Mouse (Mus musculus): ENCODE data around the gene Psd4. TPM values are rescaled to one million over a fixed set of nuclear protein-coding genes. Genes with fewer than 3 reads are reported as not detected.

Gene Psd4
- polyA plus RNA-seq, 1 experiment from 2014 or later: 0.46 TPM

GRCm38 (mm10) chr2:24455057-24455855 is 87.9 kb downstream of the Psd4 start:
- DNase-seq (ENCODE audit: low spot score): no peak
- Histone ChIP-seq H3K36me3 (no peaks in the 10 kb centered on the region), H3K4me1 (peaks cover 19% of the 10 kb centered on the region), H3K4me3 (no peak overlapping the region), H3K9me3 (replicated peaks) (no peaks in the 10 kb centered on the region), H3K27ac (replicated peaks) (peak overlapping the region; percentile 49; the same call in 1 of the 2 replicates), H3K27me3 (ENCODE audit: low read depth, poor library complexity, severe bottlenecking) (no peaks in the 10 kb centered on the region)
- 44% methylated on average over 6 of the region's 6 CpGs for WGBS

DNA sequence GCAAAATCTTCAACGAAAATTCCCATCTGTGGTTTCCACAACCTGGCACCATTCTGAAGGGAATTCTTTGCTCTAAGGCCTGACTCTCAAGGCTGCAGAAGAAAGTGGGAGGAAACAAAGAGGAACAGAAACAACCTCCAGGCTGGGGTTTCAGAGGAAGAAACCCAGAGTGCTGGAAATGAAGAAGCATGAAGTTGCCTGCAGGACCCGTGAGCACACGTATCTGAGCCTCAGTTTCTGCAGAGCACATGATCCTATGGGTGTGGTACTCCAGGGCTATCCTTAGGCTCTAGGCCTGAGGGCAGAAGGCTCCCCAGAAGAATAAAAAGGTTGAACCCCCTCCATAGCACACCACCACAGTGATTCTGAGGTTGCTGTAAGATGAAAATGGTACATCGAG is 89.5 kb downstream of the Psd4 start:
- 90% methylated on average over 4 of the region's 4 CpGs for WGBS
- DNase-seq (ENCODE audit: low spot score): no peak
- 0 out of 2 replicates have a peak, but pooled peaks cover 4% of the 10 kb centered on the region for H3K27me3 ChIP-seq (ENCODE audit: low read depth, poor library complexity, severe bottlenecking)
- H3K36me3 ChIP-seq: no peaks in the 10 kb centered on the region
- no peak overlapping the region for H3K4me3 ChIP-seq
- no peak overlapping the region for H3K27ac ChIP-seq (replicated peaks)
- H3K9me3 ChIP-seq (replicated peaks): no peaks in the 10 kb centered on the region
- peaks cover 28% of the 10 kb centered on the region for H3K4me1 ChIP-seq

- WGBS: 52% methylated on average over 9 of the region's 9 CpGs
- Histone ChIP-seq H3K36me3 (no peaks in the 10 kb centered on the region), H3K27ac (replicated peaks) (no peak overlapping the region), H3K4me3 (no peak overlapping the region), H3K27me3 (ENCODE audit: low read depth, poor library complexity, severe bottlenecking) (0 out of 2 replicates have a peak, but pooled peaks cover 4% of the 10 kb centered on the region), H3K9me3 (replicated peaks) (no peaks in the 10 kb centered on the region), H3K4me1 (peaks cover 13% of the 10 kb centered on the region; the same call in 1 of the 2 replicates)
- no peak for DNase-seq (ENCODE audit: low spot score)
These were observed 92.9 kb downstream of the Psd4 start for GRCm38 (mm10) chr2:24460112-24460807.

- Histone ChIP-seq H3K27me3 (ENCODE audit: low read depth, poor library complexity, severe bottlenecking) (0 out of 2 replicates have a peak, but pooled peaks cover 4% of the 10 kb centered on the region), H3K36me3 (no peaks in the 10 kb centered on the region), H3K4me1 (peaks cover 8% of the 10 kb centered on the region; the same call in 1 of the 2 replicates), H3K9me3 (replicated peaks) (no peaks in the 10 kb centered on the region), H3K27ac (replicated peaks) (no peak overlapping the region), H3K4me3 (no peak overlapping the region)
- DNase-seq (ENCODE audit: low spot score): no peak
- WGBS: 6% methylated on average over 2 of the region's 2 CpGs
These were observed 93.4 kb downstream of the Psd4 start for GRCm38 (mm10) chr2:24460808-24461127.

Other genes starting within 250 kb of the Psd4 start
- not detected in 2 replicates for gene Il1f8, start 214.4 kb upstream of the Psd4 start, polyA plus RNA-seq (2016; fragmentation: Nextera tagmentation; extraction: Ambion mirVana)
- not detected in 2 replicates for gene Il1f9, start 181.1 kb upstream of the Psd4 start, polyA plus RNA-seq (2016; fragmentation: Nextera tagmentation; extraction: Ambion mirVana)
- not detected in 2 replicates for gene Il1f6, start 152.2 kb upstream of the Psd4 start, polyA plus RNA-seq (2016; fragmentation: Nextera tagmentation; extraction: Ambion mirVana)
- gene Il1f5, start 90.6 kb upstream of the Psd4 start, polyA plus RNA-seq (2016; fragmentation: Nextera tagmentation; extraction: Ambion mirVana): not detected in 2 replicates
- not detected in 2 replicates for gene Il1f10, start 76.4 kb upstream of the Psd4 start, polyA plus RNA-seq (2016; fragmentation: Nextera tagmentation; extraction: Ambion mirVana)
- gene Il1rn, start 30.7 kb upstream of the Psd4 start, polyA plus RNA-seq (2016; fragmentation: Nextera tagmentation; extraction: Ambion mirVana): not detected in 2 replicates
- gene Pax8, start 108.0 kb downstream of the Psd4 start, polyA plus RNA-seq (2016; fragmentation: Nextera tagmentation; extraction: Ambion mirVana): 6.8 and 7.2 TPM in 2 replicates

Data from midbrain, embryonic 10.5 days (tissue).